Mouse (Mus musculus) layer of hippocampus, adult 2 months (tissue): Measurements from ENCODE around the gene Dzip1l. TPM values are rescaled to one million over a fixed set of nuclear protein-coding genes. Genes with fewer than 3 reads are reported as not detected.

ENCODE experiments used
- DNase-seq, 2 experiments: peaks; one replicate each; pipeline ENCODE4 v3.0.0; 2022; ENCODE audit warnings: low spot score in 2 of 2
- H3K27ac ChIP-seq: fragments of 200-600 bp; 2 replicates; pipeline ENCODE4 v1.8.1; 2022
- H3K4me3 ChIP-seq: fragments of 200-600 bp; 2 replicates; pipeline ENCODE4 v1.8.1; 2022; ENCODE audit warnings: mild to moderate bottlenecking
- CTCF ChIP-seq: fragments of 200-600 bp; conservative IDR thresholded peaks from 2 replicates; pipeline ENCODE4 v1.8.1; 2022; ENCODE audit warnings: antibody characterized with exemption, mild to moderate bottlenecking, moderate library complexity
- total RNA-seq, 2 experiments: library from RNA; stranded (reverse); gene quantifications; 2 replicates each; pipeline ENCODE4 v1.2.3; 2021

Gene Dzip1l
- total RNA-seq, 2 experiments from 2014 or later, result 24.1 to 24.4 TPM

- Histone ChIP-seq H3K27ac (peak overlapping the region; percentile 99), H3K4me3 (peak overlapping the region; percentile 80)
- DNase-seq, result peak in 1 of 2 experiments; percentile 46
- TF ChIP-seq CTCF, result no peak
Measured at GRCm38 (mm10) chr9:99630528-99631125, 1.3 kb downstream of the Dzip1l start.

- Histone ChIP-seq H3K4me3 (peak overlapping the region; percentile 44), H3K27ac (peak overlapping the region; percentile 99)
- TF ChIP-seq CTCF, result no peak
- DNase-seq, result peak in 1 of 2 experiments; percentile 29
Measured at GRCm38 (mm10) chr9:99631781-99632180, 2.5 kb downstream of the Dzip1l start.

- DNase-seq, result peak in 1 of 2 experiments; percentile 10
- peak overlapping the region; percentile 44 for H3K4me3 ChIP-seq
- peak overlapping the region; percentile 99 for H3K27ac ChIP-seq
- peak; percentile 60 for TF ChIP-seq CTCF
Measured at GRCm38 (mm10) chr9:99632264-99632663, 3.0 kb downstream of the Dzip1l start.

- no peak overlapping the region for H3K27ac ChIP-seq
- no peak overlapping the region for H3K4me3 ChIP-seq
- TF ChIP-seq CTCF, result no peak
- DNase-seq, result no peak
Measured at GRCm38 (mm10) chr9:99636776-99637175, 7.5 kb downstream of the Dzip1l start.

GRCm38 (mm10) chr9:99637227-99637626 lies 7.9 kb downstream of the Dzip1l start:
- no peak for DNase-seq
- no peak overlapping the region for H3K4me3 ChIP-seq
- no peak for TF ChIP-seq CTCF
- H3K27ac ChIP-seq, result no peak overlapping the region

GRCm38 (mm10) chr9:99637736-99638135 lies 8.4 kb downstream of the Dzip1l start:
- TF ChIP-seq CTCF, result no peak
- no peak for DNase-seq
- Histone ChIP-seq H3K4me3 (no peak overlapping the region), H3K27ac (no peak overlapping the region)

GRCm38 (mm10) chr9:99639957-99640356 lies 10.7 kb downstream of the Dzip1l start:
- Histone ChIP-seq H3K4me3 (no peak overlapping the region), H3K27ac (no peak overlapping the region)
- TF ChIP-seq CTCF, result no peak
- no peak for DNase-seq

- no peak overlapping the region for H3K27ac ChIP-seq
- DNase-seq, result no peak
- no peak for TF ChIP-seq CTCF
- no peak overlapping the region for H3K4me3 ChIP-seq
Measured at GRCm38 (mm10) chr9:99645416-99645815, 16.1 kb downstream of the Dzip1l start.

GRCm38 (mm10) chr9:99646102-99646501 lies 16.8 kb downstream of the Dzip1l start:
- no peak overlapping the region for H3K27ac ChIP-seq
- DNase-seq, result no peak
- no peak overlapping the region for H3K4me3 ChIP-seq
- TF ChIP-seq CTCF, result no peak

GRCm38 (mm10) chr9:99660756-99661155 lies 31.5 kb downstream of the Dzip1l start:
- H3K27ac ChIP-seq, result no peak overlapping the region
- no peak for TF ChIP-seq CTCF
- no peak overlapping the region for H3K4me3 ChIP-seq
- DNase-seq, result no peak

GRCm38 (mm10) chr9:99661606-99662166 lies 32.4 kb downstream of the Dzip1l start:
- H3K27ac ChIP-seq, result no peak overlapping the region
- H3K4me3 ChIP-seq, result no peak overlapping the region
- no peak for TF ChIP-seq CTCF
- no peak for DNase-seq

- no peak overlapping the region for H3K27ac ChIP-seq
- TF ChIP-seq CTCF, result peak; percentile 99
- peak; percentile 18 to 79 for DNase-seq
- H3K4me3 ChIP-seq, result no peak overlapping the region
Measured at GRCm38 (mm10) chr9:99662406-99662805, 33.1 kb downstream of the Dzip1l start.

GRCm38 (mm10) chr9:99662887-99663286 lies 33.6 kb downstream of the Dzip1l start:
- H3K27ac ChIP-seq, result no peak overlapping the region
- no peak for TF ChIP-seq CTCF
- DNase-seq, result no peak
- H3K4me3 ChIP-seq, result no peak overlapping the region

- no peak for DNase-seq
- Histone ChIP-seq H3K27ac (no peak overlapping the region), H3K4me3 (no peak overlapping the region)
- TF ChIP-seq CTCF, result no peak
Measured at GRCm38 (mm10) chr9:99667596-99667995, 38.3 kb downstream of the Dzip1l start.
